Mouse (Mus musculus): ENCODE data around the gene Rapgef4.

The Rapgef4 gene

DNA sequence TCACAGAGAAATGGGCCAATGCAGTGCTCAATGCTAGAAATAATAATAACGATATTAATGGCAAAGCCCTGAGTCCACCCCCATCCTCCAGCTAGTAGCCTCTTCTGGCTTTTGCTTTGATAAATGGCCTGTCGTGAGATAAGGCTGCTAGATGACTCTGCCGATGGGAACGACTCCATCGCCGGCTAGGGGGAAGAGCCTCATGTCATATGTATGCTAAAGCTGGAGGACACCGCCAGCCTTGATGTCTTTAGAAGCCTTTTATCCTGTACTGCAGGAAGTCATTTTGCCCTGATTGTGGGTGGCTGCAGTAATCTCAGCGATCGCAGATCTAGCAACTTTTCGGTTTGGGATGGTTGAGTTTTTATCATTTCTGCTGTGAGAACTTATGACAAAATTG, 165.0 kb downstream of the Rapgef4 start:
- in situ Hi-C loops (cut with MboI; ENCODE audit: low sequenced_read_pairs): no loop called here

- in situ Hi-C loops (cut with MboI; ENCODE audit: low sequenced_read_pairs): no loop called here
Observed at GRCm38 (mm10) chr2:72147246-72147645, 166.2 kb downstream of the Rapgef4 start.

DNA sequence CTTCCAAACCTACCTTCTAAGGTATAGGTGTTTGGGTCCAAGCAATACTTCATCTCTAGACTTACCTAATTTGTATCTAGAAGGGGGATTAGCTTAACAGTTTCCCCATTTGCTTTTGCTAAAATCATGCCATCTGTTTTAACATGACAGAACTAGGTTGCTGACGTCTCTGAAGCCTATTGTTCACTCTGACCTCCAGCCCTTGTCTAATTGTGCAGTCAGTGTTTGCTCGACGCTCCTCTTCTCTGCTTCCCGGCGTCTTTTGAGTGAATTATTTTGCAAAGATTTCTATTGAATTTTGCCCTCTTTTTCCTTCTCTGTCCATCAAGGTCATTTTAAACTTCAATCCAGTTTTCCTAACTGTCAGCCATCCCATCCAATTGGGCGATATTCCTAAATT, 166.7 kb downstream of the Rapgef4 start:
- in situ Hi-C loops (cut with MboI; ENCODE audit: low sequenced_read_pairs): no loop called here

- in situ Hi-C loops (cut with MboI; ENCODE audit: low sequenced_read_pairs): no loop called here
Observed at GRCm38 (mm10) chr2:72148647-72149046, 167.6 kb downstream of the Rapgef4 start.

DNA sequence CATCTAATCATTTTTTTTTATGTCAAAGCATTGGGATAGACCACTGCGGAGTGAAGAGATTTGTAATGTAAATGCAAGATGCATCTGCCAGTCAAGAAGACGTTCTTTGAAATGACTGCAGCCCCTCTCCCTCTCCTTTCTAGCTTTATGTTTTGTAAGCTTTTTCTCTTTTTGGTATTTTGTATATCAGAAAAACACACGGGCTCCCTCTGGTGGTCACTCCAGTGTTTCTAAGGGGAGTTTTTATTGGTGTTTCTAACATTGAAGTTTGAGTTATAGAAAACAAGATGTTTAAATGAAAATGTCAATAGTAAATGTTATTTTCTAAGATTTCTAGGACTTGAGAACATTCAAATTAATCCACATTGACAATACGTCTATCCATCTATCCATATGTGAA, 168.0 kb downstream of the Rapgef4 start:
- in situ Hi-C loops (cut with MboI; ENCODE audit: low sequenced_read_pairs): no loop called here

- in situ Hi-C loops (cut with MboI; ENCODE audit: low sequenced_read_pairs): no loop called here
Observed at GRCm38 (mm10) chr2:72151792-72152554, 170.9 kb downstream of the Rapgef4 start.

- in situ Hi-C loops (cut with MboI; ENCODE audit: low sequenced_read_pairs): no loop called here
Observed at GRCm38 (mm10) chr2:72152746-72153145, 171.7 kb downstream of the Rapgef4 start.

DNA sequence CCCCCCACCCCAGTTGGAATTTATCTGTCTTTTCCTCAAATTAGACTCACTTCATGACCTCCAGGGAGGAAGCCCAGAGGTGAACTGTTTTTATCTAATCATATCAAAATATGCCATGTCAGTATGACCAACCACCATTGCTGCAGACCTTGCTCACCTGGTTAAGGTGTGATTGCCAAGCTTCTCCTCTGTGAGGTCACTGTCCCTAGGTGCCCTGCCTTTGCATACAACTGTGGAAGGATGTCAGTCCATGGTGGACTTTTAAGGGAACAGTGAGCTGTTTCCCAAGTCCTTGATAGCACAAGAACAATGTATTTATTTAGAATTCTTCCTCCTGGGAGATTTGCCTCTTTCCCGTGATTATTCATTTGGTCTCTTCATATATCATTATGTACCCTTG, 172.8 kb downstream of the Rapgef4 start:
- in situ Hi-C loops (cut with MboI; ENCODE audit: low sequenced_read_pairs): no loop called here

DNA sequence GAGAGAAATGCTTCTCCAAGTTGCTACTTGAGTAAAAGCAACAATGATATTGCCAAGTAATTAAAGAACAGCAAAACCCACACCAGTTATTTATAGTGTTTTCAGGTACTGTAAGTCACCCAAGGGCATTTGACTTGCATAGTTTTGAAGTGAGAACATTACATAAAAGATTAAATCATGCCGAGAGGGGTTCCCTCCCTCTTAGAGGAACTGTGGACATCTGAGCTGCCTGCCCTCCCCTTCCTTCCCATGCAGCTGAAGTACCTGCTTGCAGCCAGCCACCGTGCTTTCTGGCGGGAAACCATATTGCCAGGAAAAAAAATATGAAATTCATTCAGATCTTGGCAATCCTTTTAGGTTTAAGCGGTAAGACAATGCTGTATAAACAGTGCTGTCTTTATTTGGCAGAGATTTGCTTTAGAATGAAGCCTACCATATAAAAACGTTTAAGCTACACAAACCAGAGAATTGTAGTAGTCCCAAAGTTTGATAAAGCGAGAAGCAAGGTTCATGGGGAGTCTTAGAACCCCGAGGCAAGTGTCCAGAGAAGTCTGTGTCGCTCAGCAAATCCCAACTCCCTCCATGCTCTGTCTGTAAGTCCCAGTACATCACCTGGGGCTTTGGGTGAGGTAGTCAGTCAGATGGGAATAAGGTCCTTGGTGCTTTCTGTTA, 174.2 kb downstream of the Rapgef4 start:
- in situ Hi-C loops (cut with MboI; ENCODE audit: low sequenced_read_pairs): no loop called here

DNA sequence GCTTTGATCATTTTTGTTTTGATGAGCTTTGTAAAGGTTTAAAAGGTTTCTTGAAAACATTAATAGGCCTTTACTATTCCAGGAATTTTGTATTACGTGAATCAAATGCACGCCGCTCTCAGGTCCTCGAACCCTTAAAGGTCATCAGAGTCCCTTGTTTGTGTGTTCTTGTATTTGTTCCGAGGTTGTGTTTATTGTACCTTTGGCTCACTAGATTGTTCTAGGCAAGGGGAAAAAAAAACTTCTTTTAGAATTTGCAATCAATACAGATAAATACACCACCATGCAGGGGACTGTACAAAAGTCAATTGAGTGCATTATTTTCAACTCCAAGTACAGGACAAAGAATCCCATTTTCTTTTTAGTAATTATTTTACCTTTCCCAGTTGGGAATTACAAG, 175.4 kb downstream of the Rapgef4 start:
- in situ Hi-C loops (cut with MboI; ENCODE audit: low sequenced_read_pairs): no loop called here

DNA sequence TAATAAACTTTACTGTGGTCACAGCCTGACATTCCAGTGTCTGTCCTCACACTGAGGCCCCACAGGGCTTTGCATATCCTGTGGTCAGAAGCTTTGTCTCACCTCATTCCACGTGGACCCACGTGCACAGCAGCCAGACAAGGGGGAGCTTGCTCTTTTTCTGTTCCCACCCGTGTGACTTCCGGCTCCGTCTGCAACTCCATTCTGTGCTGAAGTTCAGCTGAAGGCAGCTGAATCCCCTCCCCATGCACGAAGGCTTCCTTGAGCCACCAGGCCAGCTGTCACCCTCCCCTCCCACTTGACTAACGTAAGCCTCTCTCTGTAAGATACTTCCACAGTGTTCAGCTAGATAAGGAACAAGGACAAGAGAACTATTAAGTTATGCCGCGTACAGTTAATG, 176.5 kb downstream of the Rapgef4 start:
- in situ Hi-C loops (cut with MboI; ENCODE audit: low sequenced_read_pairs): no loop called here

DNA sequence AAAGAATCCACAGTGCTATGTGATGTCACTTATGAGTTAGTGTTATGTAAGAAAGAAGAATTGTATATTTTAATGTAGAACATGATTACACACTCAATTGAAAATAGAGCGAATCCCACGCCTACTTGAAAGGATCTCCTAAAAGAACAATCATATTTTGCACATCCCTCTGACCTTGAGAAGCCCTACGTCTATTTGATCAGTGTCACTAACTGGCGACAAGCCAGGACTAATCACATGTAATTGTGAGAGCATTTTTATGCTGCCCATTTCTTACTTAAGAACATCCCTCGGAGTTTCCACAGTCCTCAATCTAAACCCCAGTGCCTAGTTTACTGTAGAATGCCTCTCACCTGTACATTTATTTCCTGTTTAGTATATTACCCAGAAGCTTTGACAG, 177.0 kb downstream of the Rapgef4 start:
- in situ Hi-C loops (cut with MboI; ENCODE audit: low sequenced_read_pairs): no loop called here

DNA sequence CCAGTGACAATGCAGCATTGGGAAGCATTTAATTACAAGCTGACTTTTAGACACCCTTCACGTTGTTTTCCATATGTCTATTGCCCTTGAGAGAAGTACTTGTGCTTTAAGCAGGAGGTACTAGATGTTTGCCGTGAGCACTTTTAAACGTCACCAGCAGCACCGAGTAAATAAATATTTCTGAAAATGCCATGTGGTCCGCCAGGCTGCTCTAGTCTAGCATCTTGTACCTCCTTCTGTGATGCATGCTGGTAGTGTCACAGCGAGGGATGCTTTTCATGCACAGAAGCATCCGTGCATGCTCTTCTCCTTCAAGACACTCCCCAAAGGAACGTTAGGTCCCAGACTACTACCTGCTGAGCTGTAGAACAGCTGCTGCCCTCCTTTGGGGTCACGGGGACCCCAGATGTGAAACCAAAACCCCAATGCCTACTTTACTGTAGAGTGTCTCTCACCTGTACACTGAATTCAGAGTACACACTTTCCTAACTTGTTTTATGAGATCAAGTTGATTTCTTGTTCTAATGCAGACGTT, 177.7 kb downstream of the Rapgef4 start:
- in situ Hi-C loops (cut with MboI; ENCODE audit: low sequenced_read_pairs): no loop called here

GRCm38 (mm10) chr2:72159281-72159680, 178.2 kb downstream of the Rapgef4 start:
- in situ Hi-C loops (cut with MboI; ENCODE audit: low sequenced_read_pairs): no loop called here

GRCm38 (mm10) chr2:72165136-72165854, 184.3 kb downstream of the Rapgef4 start:
- in situ Hi-C loops (cut with MboI; ENCODE audit: low sequenced_read_pairs): no loop called here

DNA sequence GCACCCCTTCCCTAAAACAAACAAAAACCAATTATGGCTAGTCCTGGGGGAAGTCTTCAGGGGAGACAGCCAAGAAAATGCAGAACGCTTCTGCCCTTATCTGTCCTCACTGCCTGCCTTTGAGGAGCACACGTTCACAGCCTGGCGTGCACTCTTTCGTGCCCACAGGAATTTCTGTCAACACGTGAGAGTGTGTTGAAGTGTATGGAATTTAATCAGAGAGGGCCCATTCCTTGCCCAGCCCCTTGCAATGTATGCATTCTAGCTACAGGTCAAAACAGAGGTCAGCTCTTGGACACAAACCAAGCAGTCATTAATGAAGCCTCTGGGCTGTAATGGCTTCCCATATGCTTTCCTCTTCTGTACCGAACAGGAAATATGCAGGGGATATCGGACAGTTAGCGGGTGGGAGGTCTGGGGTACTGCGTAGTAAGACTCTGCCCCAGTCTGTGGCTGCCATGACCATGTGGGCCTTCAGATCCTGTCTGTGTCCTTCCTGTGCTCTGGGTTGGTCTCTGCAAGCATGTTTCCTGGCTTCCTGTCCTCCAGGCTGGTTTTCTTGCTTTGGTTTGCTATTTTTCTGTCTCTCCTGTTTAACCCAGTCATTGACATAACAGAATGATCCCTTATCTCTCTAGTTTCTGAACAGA, 188.5 kb downstream of the Rapgef4 start:
- in situ Hi-C loops (cut with MboI; ENCODE audit: low sequenced_read_pairs): no loop called here

DNA sequence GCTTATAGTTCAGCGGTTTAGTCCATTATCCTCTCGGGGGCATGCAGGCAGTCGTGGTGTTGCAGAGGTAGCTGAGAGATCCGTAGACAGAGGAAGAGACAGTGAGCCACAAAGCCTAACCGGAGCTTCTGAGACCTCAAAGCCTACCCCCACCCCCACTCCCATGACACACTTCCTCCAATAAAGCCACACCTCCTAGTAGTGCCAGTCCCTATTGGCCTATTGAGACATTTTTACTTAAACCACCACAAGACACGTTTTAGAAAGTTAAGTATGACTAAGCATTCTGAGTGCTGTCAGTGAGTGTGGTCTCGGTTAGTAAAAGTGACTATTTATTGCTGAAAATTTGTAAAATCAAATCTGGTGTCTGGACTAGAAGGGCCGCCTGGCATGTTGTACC, 189.5 kb downstream of the Rapgef4 start:
- in situ Hi-C loops (cut with MboI; ENCODE audit: low sequenced_read_pairs): no loop called here

DNA sequence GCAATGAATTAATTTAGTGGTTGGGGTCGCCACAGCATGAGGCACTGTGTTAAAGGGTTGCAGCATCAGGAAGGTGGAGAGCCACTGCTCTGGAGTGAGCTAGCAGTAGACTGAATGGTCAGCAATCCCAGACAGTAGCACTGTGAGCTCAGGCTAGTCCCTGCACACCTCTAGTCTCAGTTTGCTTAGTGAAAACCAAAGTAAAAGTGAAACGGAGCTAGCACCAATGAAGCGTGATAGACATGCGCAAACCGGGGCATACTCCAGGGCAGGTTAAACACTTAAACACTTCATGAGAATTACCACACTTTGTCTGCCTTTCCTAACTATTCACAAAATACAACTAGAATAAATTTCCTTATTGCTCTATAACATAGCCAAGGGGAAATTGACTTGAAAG, 190.2 kb downstream of the Rapgef4 start:
- in situ Hi-C loops (cut with MboI; ENCODE audit: low sequenced_read_pairs): no loop called here

DNA sequence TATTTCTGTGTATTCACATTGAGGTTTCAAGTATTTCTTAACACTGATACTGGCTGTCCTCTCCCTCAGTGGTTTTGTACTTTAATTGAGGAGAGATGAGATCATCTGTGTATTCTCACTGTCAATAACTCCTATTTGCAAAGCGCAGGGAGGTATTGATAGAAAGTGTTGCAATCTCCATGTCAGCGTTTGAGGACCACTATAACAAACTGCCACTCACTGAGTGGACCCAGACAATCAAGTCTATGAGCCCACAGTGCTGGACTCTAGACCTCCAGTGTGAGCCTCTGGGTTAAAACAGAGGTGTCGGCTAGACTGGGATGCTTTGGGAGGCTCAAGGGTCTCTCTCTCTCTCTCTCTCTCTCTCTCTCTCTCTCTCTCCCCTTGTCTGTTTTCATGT, 192.0 kb downstream of the Rapgef4 start:
- in situ Hi-C loops (cut with MboI; ENCODE audit: low sequenced_read_pairs): no loop called here

- in situ Hi-C loops (cut with MboI; ENCODE audit: low sequenced_read_pairs): no loop called here
Observed at GRCm38 (mm10) chr2:72173844-72174243, 192.8 kb downstream of the Rapgef4 start.

- in situ Hi-C loops (cut with MboI; ENCODE audit: low sequenced_read_pairs): no loop called here
Observed at GRCm38 (mm10) chr2:72175536-72175935, 194.5 kb downstream of the Rapgef4 start.

All from CH12F3 (cell line).